Mouse (Mus musculus) brain, embryonic 14.5 days (tissue): ENCODE data around the gene Ccdc148.

Experiments
- CTCF ChIP-seq: fragments of 200-500 bp; IDR thresholded peaks from 2 replicates; pipeline ENCODE4 v1.5.1; 2012; ENCODE audit warnings: inconsistent platforms, mild to moderate bottlenecking, moderate library complexity, borderline replicate concordance; ENCODE audit not compliant: insufficient read depth, insufficient read length; ENCODE audit errors: extremely low read depth
- POLR2A ChIP-seq: fragments of 200-500 bp; IDR thresholded peaks from 2 replicates; pipeline ENCODE4 v1.6.1; 2012; ENCODE audit warnings: mild to moderate bottlenecking, inconsistent platforms, borderline replicate concordance; ENCODE audit not compliant: poor library complexity, insufficient read depth, insufficient read length, severe bottlenecking; ENCODE audit errors: extremely low read depth

- TF ChIP-seq CTCF (no peak), POLR2A (no peak)
Measured at GRCm38 (mm10) chr2:59159961-59160604, 400 bp downstream of the Ccdc148 start.
